Mouse (Mus musculus): ENCODE results near the gene Sdhb.
A peak's percentile ranks its signal among the peaks of the same experiment; 100 is the strongest.

GRCm38 (mm10) chr4:140981605-140982004 is 20.6 kb downstream of the Sdhb start:
- TF ChIP-seq POLR2A (IDR thresholded peaks at IDR 0.05; ENCODE audit: low read depth, low read length) (no peak), CTCF (conservative IDR thresholded peaks at IDR 0.05; ENCODE audit: insufficient read depth, insufficient read length, low read depth, low read length) (peak; percentile 49)
